Mouse (Mus musculus) liver, adult 2 months (tissue): ENCODE results near the gene Lrig1.

Experiments used
- CTCF ChIP-seq: fragments of 200-500 bp; IDR thresholded peaks from 2 replicates; pipeline ENCODE4 v1.5.1; 2011; ENCODE audit warnings: low read depth, low read length, control low read depth
- POLR2A ChIP-seq: fragments of 200-500 bp; IDR thresholded peaks from 2 replicates; pipeline ENCODE4 v1.6.1; 2011; ENCODE audit warnings: low read length, control low read depth; ENCODE audit not compliant: insufficient read depth; ENCODE audit errors: extremely low read depth

DNA sequence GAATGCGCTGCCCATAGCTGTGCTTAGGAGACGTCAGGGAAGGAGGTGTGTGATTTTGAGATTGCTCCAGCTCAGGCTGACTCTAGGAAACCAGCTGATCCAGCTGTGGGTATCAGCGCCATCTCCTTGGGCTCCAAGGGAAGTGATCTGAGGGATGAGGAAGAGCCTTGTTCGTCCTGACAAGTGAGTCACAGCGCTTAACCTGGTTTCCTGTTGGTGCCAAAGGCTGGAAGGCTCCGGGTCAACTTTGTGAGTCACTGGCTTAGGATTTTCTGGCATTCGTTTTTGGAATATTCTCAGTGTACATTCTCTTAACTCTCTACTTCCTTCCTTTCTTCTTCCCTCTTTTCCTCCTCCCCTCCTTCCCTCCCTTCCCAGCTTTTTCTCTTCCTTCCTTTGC lies 48.4 kb upstream of the Lrig1 start:
- TF ChIP-seq POLR2A (no peak), CTCF (no peak)
